Mouse (Mus musculus) embryonic fibroblast, embryonic 13.5 days (primary cell): ENCODE measurements around the gene Kcnk13.

Source experiments
- CTCF ChIP-seq: IDR thresholded peaks from 2 replicates; pipeline ENCODE4 v1.5.1; 2011; ENCODE audit warnings: mild to moderate bottlenecking, control low read depth, low read length, moderate library complexity, borderline replicate concordance; ENCODE audit not compliant: insufficient read depth
- POLR2A ChIP-seq: IDR thresholded peaks from 2 replicates; pipeline ENCODE4 v1.6.1; 2011; ENCODE audit warnings: low read depth, mild to moderate bottlenecking, control low read depth, low read length, moderate library complexity

- TF ChIP-seq POLR2A (no peak), CTCF (no peak)
Measured at GRCm38 (mm10) chr12:99921045-99921444, 43.3 kb upstream of the Kcnk13 start.
